ENCODE assay signal across 9 mouse cellular contexts in genomic region chr11:22830179-22830611, GRCm38 (mm10). TPM values are rescaled to one million over a fixed set of nuclear protein-coding genes. Genes with fewer than 3 reads are reported as not detected.
DNase-seq lines count a peak whose midpoint lies in the region.
"Had no signal": no experiment of that assay in that cellular context is flagged by ENCODE, and none has a peak within 500 bp of the region (broad histone marks: within the 10 kb centered on the region; RNA-seq: fewer than 3 reads in every experiment).

No protein-coding gene starts in this region.

- DNase-seq in adrenal gland, adult 2 months: peak; percentile 66
- no peak for DNase-seq in adrenal gland, adult 8-10 months
- DNase-seq in kidney, adult 9 months: peak; percentile 22
- DNase-seq in kidney, postnatal 4 days: no peak
- peak; percentile 41 for DNase-seq in urinary bladder, postnatal 14 days (ENCODE audit: low spot score)
- no peak for DNase-seq in urinary bladder, postnatal 10 days (ENCODE audit: low spot score)
- DNase-seq in embryo, embryonic 9.5 days (ENCODE audit: extremely low spot score): no peak
- DNase-seq in embryo, embryonic 11 days: no peak
- DNase-seq: heart, adult 11 months had no signal

RNA-seq across cellular contexts. Expression of gene B3gnt2, which starts 30.6 kb away (rescaled TPM):
- total RNA-seq in adrenal gland, adult 2 months (2021): 10 to 100 TPM; 47.6 to 64.7 TPM
- polyA plus RNA-seq in adrenal gland, adult 2 months (2012; rRNA removed): 37.7 and 54.5 TPM in 2 replicates
- total RNA-seq in adrenal gland, adult 8-10 months (2022): 100 to 1,000 TPM in 1 of 4 experiments, 10 to 100 TPM in 3; 55.0 to 101 (median 68.4) TPM

Comparison
In these comparisons a context has a peak if more than half of its experiments do, and no peak if none do; other contexts are left out.
1. DNase-seq: peak in adrenal gland, adult 2 months (single experiment), kidney, adult 9 months (single experiment) and urinary bladder, postnatal 14 days (single experiment); none in adrenal gland, adult 8-10 months (single experiment), kidney, postnatal 4 days (0 of 2), urinary bladder, postnatal 10 days (single experiment), embryo, embryonic 9.5 days (single experiment) and embryo, embryonic 11 days (single experiment).